Mouse (Mus musculus): ENCODE measurements at regions not wholly inside any gene's neighbourhood (a gene's known extent, or its start where the extent isn't known, plus 50 kb on each side); places are given as distances from the start of the nearest gene placed in this dataset.

DNA sequence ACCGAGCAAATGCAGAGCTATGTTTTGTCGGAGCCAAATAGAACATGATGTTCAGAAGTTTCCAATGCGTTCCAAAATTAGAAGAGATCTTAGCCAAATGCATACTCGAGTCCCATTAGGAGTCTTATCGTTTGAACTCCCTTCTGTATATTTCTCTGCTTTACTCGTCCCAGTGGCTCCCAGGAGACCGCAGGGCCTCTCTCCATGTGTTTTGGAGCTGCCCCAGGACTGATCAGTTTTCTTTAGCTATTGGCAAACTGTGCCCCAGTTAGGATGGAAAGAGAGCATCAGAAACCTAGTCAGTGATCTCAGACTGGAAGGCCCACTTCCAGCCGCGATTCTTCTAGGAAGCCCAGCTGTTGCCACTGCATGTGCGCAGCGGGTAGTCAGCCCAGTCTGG is 152.0 kb upstream of the Serp2 start:
- TF ChIP-seq CTCF (IDR thresholded peaks at IDR 0.05), result no peak
- peak; percentile 81 for TF ChIP-seq EP300 (IDR thresholded peaks at IDR 0.05)
